Mouse (Mus musculus): ENCODE data around the gene Mreg. TPM values are rescaled to one million over a fixed set of nuclear protein-coding genes. Genes with fewer than 3 reads are reported as not detected.
A peak's percentile ranks its signal among the peaks of the same experiment; 100 is the strongest.

Gene Mreg
- polyA plus RNA-seq, 1 experiment, result 0.79 TPM

GRCm38 (mm10) chr1:72203204-72203603 is 8.9 kb downstream of the Mreg start:
- DNase-seq (ENCODE audit: low read depth), result no peak
- TF ChIP-seq POLR2A (IDR thresholded peaks at IDR 0.05; ENCODE audit: borderline replicate concordance, extremely low read depth, insufficient read depth, insufficient read length, poor library complexity, severe bottlenecking), result no peak
- TF ChIP-seq CTCF (IDR thresholded peaks at IDR 0.05; ENCODE audit: borderline replicate concordance, extremely low read depth, insufficient read depth, insufficient read length), result no peak

DNA sequence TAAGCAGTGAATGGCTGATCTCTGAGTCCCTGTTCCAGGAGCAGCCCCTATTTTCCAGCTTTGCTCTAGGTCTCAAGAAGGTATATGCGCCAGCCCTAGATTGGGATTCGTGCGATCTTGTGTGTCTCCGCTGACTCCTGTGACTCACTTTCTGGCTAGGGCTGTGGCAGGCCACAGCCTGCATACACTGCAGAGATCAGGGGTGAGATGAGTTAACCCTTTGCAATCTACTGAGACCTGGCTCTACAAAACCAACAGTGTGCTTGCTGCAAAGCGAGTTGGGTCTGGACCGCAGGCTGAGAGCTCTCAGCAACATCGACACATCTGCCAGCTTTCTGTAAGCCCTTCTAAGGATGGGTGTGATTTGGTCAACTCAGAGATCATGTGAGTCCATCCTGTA is 9.4 kb downstream of the Mreg start:
- DNase-seq (ENCODE audit: low read depth), result no peak
- TF ChIP-seq CTCF (IDR thresholded peaks at IDR 0.05; ENCODE audit: borderline replicate concordance, extremely low read depth, insufficient read depth, insufficient read length) (no peak), POLR2A (IDR thresholded peaks at IDR 0.05; ENCODE audit: borderline replicate concordance, extremely low read depth, insufficient read depth, insufficient read length, poor library complexity, severe bottlenecking) (no peak)

DNA sequence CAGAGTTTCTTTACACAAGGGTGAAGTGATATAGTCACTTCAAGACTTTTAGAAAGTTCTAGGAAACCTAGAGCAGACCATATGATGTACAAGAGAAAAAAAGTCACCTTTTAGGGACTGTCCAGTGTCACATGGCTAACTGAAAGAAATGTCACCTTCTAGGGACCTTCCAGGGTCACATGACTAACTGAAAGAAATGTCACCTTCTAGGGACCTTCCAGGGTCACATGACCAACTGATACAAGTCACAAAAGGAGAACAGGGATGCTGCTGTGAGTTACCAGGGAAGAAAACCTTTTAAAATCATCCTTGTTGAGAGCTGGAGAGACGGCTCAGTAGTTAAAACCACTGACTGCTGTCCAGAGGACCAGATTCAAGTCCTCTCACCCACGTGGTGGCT is 10.0 kb downstream of the Mreg start:
- DNase-seq (ENCODE audit: low read depth), result no peak
- no peak for TF ChIP-seq CTCF (IDR thresholded peaks at IDR 0.05; ENCODE audit: borderline replicate concordance, extremely low read depth, insufficient read depth, insufficient read length)
- no peak for TF ChIP-seq POLR2A (IDR thresholded peaks at IDR 0.05; ENCODE audit: borderline replicate concordance, extremely low read depth, insufficient read depth, insufficient read length, poor library complexity, severe bottlenecking)

GRCm38 (mm10) chr1:72201126-72201525 is 11.0 kb downstream of the Mreg start:
- no peak for TF ChIP-seq POLR2A (IDR thresholded peaks at IDR 0.05; ENCODE audit: borderline replicate concordance, extremely low read depth, insufficient read depth, insufficient read length, poor library complexity, severe bottlenecking)
- no peak for TF ChIP-seq CTCF (IDR thresholded peaks at IDR 0.05; ENCODE audit: borderline replicate concordance, extremely low read depth, insufficient read depth, insufficient read length)
- no peak for DNase-seq (ENCODE audit: low read depth)

- TF ChIP-seq CTCF (IDR thresholded peaks at IDR 0.05; ENCODE audit: borderline replicate concordance, extremely low read depth, insufficient read depth, insufficient read length), result no peak
- TF ChIP-seq POLR2A (IDR thresholded peaks at IDR 0.05; ENCODE audit: borderline replicate concordance, extremely low read depth, insufficient read depth, insufficient read length, poor library complexity, severe bottlenecking), result no peak
- DNase-seq (ENCODE audit: low read depth), result peak; percentile 44
Measured at GRCm38 (mm10) chr1:72198142-72198806, 13.8 kb downstream of the Mreg start.

DNA sequence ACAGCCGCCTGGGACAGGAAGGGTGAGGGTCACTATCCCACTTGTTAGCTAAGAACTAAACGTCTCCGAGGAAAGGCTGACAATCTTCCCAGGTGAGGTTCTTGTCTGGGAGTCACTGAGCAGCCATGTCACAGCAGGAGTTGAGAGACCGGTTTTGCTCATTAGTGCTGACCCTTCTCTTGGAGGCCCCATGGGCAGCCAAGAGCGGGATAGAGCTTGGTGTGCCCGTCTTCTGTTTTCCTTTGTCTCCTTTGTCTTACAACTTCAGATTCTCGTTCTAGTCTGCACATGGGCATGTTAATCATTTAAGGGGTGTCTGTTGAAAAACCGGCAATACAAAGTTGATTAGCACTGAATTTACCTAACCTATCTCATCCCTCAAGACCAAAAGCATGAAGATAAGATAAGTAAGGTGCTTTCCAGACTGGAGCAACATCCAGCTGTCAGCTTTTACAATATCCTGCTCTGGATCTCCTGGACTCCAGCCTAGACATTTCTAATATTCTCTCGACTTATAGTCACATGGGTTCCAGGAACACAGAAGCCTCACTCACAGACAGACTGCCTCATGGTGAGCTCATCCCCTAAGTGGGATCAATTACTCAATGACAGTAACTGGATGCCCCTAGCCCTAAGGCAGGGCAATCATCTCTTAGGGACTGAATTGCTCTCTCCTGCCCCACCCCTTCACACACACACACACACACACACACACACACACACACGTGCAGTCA is 15.3 kb downstream of the Mreg start:
- no peak for TF ChIP-seq POLR2A (IDR thresholded peaks at IDR 0.05; ENCODE audit: borderline replicate concordance, extremely low read depth, insufficient read depth, insufficient read length, poor library complexity, severe bottlenecking)
- TF ChIP-seq CTCF (IDR thresholded peaks at IDR 0.05; ENCODE audit: borderline replicate concordance, extremely low read depth, insufficient read depth, insufficient read length), result no peak
- no peak for DNase-seq (ENCODE audit: low read depth)

GRCm38 (mm10) chr1:72196123-72196522 is 16.0 kb downstream of the Mreg start:
- TF ChIP-seq POLR2A (IDR thresholded peaks at IDR 0.05; ENCODE audit: borderline replicate concordance, extremely low read depth, insufficient read depth, insufficient read length, poor library complexity, severe bottlenecking), result no peak
- TF ChIP-seq CTCF (IDR thresholded peaks at IDR 0.05; ENCODE audit: borderline replicate concordance, extremely low read depth, insufficient read depth, insufficient read length), result no peak
- no peak for DNase-seq (ENCODE audit: low read depth)

GRCm38 (mm10) chr1:72191449-72191848 is 20.7 kb downstream of the Mreg start:
- TF ChIP-seq CTCF (IDR thresholded peaks at IDR 0.05; ENCODE audit: borderline replicate concordance, extremely low read depth, insufficient read depth, insufficient read length) (no peak), POLR2A (IDR thresholded peaks at IDR 0.05; ENCODE audit: borderline replicate concordance, extremely low read depth, insufficient read depth, insufficient read length, poor library complexity, severe bottlenecking) (no peak)

DNA sequence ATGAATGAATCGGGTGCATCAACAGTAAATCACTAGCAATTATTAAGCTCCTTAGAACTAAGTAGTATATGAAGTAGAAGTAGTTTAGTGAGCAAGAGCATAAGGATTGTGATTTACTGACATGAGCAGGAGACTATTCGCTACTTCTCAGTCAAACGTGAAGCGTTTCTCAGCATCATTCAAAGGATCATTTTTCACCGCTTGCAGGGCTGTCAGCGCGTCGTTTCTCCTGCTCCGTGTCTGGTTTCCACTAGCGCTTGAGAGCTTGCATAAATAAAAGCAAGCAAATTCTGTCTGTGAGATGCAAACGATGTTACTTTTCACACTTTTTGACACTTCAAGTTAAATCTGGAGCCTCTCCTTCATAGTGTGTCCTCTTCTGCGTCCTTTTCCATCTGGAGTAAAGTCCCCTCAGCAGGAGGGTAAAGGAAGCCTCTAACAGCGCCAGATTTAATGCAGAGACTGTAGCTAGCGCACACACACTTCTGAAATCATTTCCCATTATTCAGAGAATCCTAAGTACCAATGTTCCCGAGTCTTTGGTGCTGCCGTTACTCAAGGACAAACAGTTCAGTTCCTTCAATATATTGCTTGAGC is 23.9 kb downstream of the Mreg start:
- DNase-seq (ENCODE audit: low read depth), result peak; percentile 53
- TF ChIP-seq POLR2A (IDR thresholded peaks at IDR 0.05; ENCODE audit: borderline replicate concordance, extremely low read depth, insufficient read depth, insufficient read length, poor library complexity, severe bottlenecking) (no peak), CTCF (IDR thresholded peaks at IDR 0.05; ENCODE audit: borderline replicate concordance, extremely low read depth, insufficient read depth, insufficient read length) (no peak)

More at GRCm38 (mm10) chr1:72191449-72191848, 20.7 kb downstream of the Mreg start:
- DNase-seq (ENCODE audit: low read depth), result no peak

- TF ChIP-seq CTCF (IDR thresholded peaks at IDR 0.05; ENCODE audit: borderline replicate concordance, extremely low read depth, insufficient read depth, insufficient read length), result no peak
- no peak for TF ChIP-seq POLR2A (IDR thresholded peaks at IDR 0.05; ENCODE audit: borderline replicate concordance, extremely low read depth, insufficient read depth, insufficient read length, poor library complexity, severe bottlenecking)
- peak; percentile 52 for DNase-seq (ENCODE audit: low read depth)
Measured at GRCm38 (mm10) chr1:72187486-72187885, 24.6 kb downstream of the Mreg start.

GRCm38 (mm10) chr1:72186151-72186550 is 26.0 kb downstream of the Mreg start:
- TF ChIP-seq POLR2A (IDR thresholded peaks at IDR 0.05; ENCODE audit: borderline replicate concordance, extremely low read depth, insufficient read depth, insufficient read length, poor library complexity, severe bottlenecking), result no peak
- TF ChIP-seq CTCF (IDR thresholded peaks at IDR 0.05; ENCODE audit: borderline replicate concordance, extremely low read depth, insufficient read depth, insufficient read length), result no peak
- DNase-seq (ENCODE audit: low read depth), result no peak

Measured in brain, embryonic 14.5 days (tissue).